Mouse (Mus musculus) cerebral cortex, adult 2 months (tissue): ENCODE data around the gene Hoxb4.

Experiments
- WGBS: fragments of 180-500 bp; shearing (Covaris S2); methylation state at CpG from one replicate; pipeline ENCODE4 v1.1.7; 2018; 5-methylcytosine and 5-hydroxymethylcytosine counted together

Hoxb4 gene

GRCm38 (mm10) chr11:96298895-96299667 is 19.0 kb upstream of the Hoxb4 start:
- 2% methylated on average over 66 of the region's 66 CpGs for WGBS

GRCm38 (mm10) chr11:96299781-96300180 is 18.3 kb upstream of the Hoxb4 start:
- WGBS = 3% methylated on average over 9 of the region's 9 CpGs

GRCm38 (mm10) chr11:96300354-96301063 is 17.6 kb upstream of the Hoxb4 start:
- 2% methylated on average over 35 of the region's 35 CpGs for WGBS

GRCm38 (mm10) chr11:96301064-96301431 is 17.0 kb upstream of the Hoxb4 start:
- WGBS = 5% methylated on average over 10 of the region's 10 CpGs

GRCm38 (mm10) chr11:96301837-96302236 is 16.2 kb upstream of the Hoxb4 start:
- WGBS = under 1% methylated on average over 15 of the region's 15 CpGs

- 10% methylated on average over 23 of the region's 23 CpGs for WGBS
Measured at GRCm38 (mm10) chr11:96302381-96303150, 15.5 kb upstream of the Hoxb4 start.

GRCm38 (mm10) chr11:96303151-96304099 is 14.6 kb upstream of the Hoxb4 start, which contains the start of gene Hoxb5:
Gene Hoxb5, plus strand, starts transcription at chr11:96303336.
- WGBS = 2% methylated on average over 69 of the region's 69 CpGs

GRCm38 (mm10) chr11:96304381-96305195 is 13.5 kb upstream of the Hoxb4 start:
- WGBS = 9% methylated on average over 38 of the region's 38 CpGs

- WGBS = 82% methylated on average over 6 of the region's 6 CpGs
Measured at GRCm38 (mm10) chr11:96305505-96306182, 12.4 kb upstream of the Hoxb4 start.

GRCm38 (mm10) chr11:96306183-96306907 is 11.7 kb upstream of the Hoxb4 start:
- WGBS = 35% methylated on average over 7 of the region's 7 CpGs

- 18% methylated on average over 13 of the region's 13 CpGs for WGBS
Measured at GRCm38 (mm10) chr11:96306908-96307269, 11.2 kb upstream of the Hoxb4 start.

GRCm38 (mm10) chr11:96308763-96309162 is 9.3 kb upstream of the Hoxb4 start:
- 23% methylated on average over 4 of the region's 4 CpGs for WGBS

GRCm38 (mm10) chr11:96309288-96309687 is 8.8 kb upstream of the Hoxb4 start:
- 19% methylated on average over 4 of the region's 4 CpGs for WGBS

GRCm38 (mm10) chr11:96310183-96310938 is 7.7 kb upstream of the Hoxb4 start:
- 6% methylated on average over 20 of the region's 20 CpGs for WGBS

- WGBS = 12% methylated on average over 6 of the region's 6 CpGs
Measured at GRCm38 (mm10) chr11:96311097-96311496, 7.0 kb upstream of the Hoxb4 start.

- WGBS = 2% methylated on average over 31 of the region's 31 CpGs
Measured at GRCm38 (mm10) chr11:96311520-96312417, 6.3 kb upstream of the Hoxb4 start.

GRCm38 (mm10) chr11:96313134-96313533 is 4.9 kb upstream of the Hoxb4 start:
- 25% methylated on average over 2 of the region's 2 CpGs for WGBS
